Mouse (Mus musculus) ES-Bruce4 (cell line): ENCODE measurements around the gene Psmc4. TPM values are rescaled to one million over a fixed set of nuclear protein-coding genes. Genes with fewer than 3 reads are reported as not detected.

Experiments used
- H3K27ac ChIP-seq: 2 replicates; pipeline ENCODE4 v1.5.1; 2012; ENCODE audit warnings: low read length, inconsistent platforms; ENCODE audit not compliant: insufficient read depth
- H3K27me3 ChIP-seq: 2 replicates; pipeline ENCODE4 v1.6.1; 2012; ENCODE audit warnings: mild to moderate bottlenecking, low read length, inconsistent platforms; ENCODE audit not compliant: control insufficient read depth, poor library complexity, insufficient read depth, severe bottlenecking
- H3K36me3 ChIP-seq: 2 replicates; pipeline ENCODE4 v1.6.1; 2012; ENCODE audit warnings: inconsistent platforms, mild to moderate bottlenecking, low read length, moderate library complexity; ENCODE audit not compliant: control insufficient read depth, poor library complexity, insufficient read depth, severe bottlenecking
- H3K4me1 ChIP-seq: one replicate; pipeline ENCODE4 v1.8.1; 2011; ENCODE audit warnings: low read length; ENCODE audit not compliant: control insufficient read depth, insufficient read depth
- H3K4me3 ChIP-seq: 2 replicates; pipeline ENCODE4 v1.5.1; 2011; ENCODE audit warnings: low read depth, mild to moderate bottlenecking, low read length
- H3K9ac ChIP-seq: 2 replicates; pipeline ENCODE4 v1.6.1; 2012; ENCODE audit warnings: low read depth, mild to moderate bottlenecking, inconsistent platforms; ENCODE audit not compliant: poor library complexity, severe bottlenecking
- H3K9me3 ChIP-seq: replicated peaks from 2 replicates; pipeline ENCODE4 v1.6.1; 2012; ENCODE audit warnings: mild to moderate bottlenecking, low read length, inconsistent platforms; ENCODE audit not compliant: control insufficient read depth, poor library complexity, insufficient read depth, severe bottlenecking
- CTCF ChIP-seq: IDR thresholded peaks from one replicate; pipeline ENCODE4 v1.8.1; 2011; ENCODE audit warnings: low read depth, low read length
- EP300 ChIP-seq: IDR thresholded peaks from 2 replicates; pipeline ENCODE4 v1.6.1; 2011; ENCODE audit warnings: low read depth, low read length; ENCODE audit not compliant: insufficient read depth
- POLR2A ChIP-seq: IDR thresholded peaks from one replicate; pipeline ENCODE4 v1.8.1; 2011; ENCODE audit warnings: low read length; ENCODE audit not compliant: insufficient read depth
- polyA plus RNA-seq: library from polyadenylated mRNA; stranded (reverse); fragments of >200 nt; gene quantifications from 2 replicates; pipeline ENCODE4 v1.2.4, GENCODE M21; 2011; ENCODE audit warnings: low read depth; ENCODE audit not compliant: missing spikeins, insufficient read depth, insufficient read length

The Psmc4 gene
- polyA plus RNA-seq: 134 and 143 TPM in 2 replicates

- peak within 1 kb of the TSS; percentile 80 for H3K4me3 ChIP-seq
- no peak within 1 kb of the TSS for H3K27ac ChIP-seq
- H3K9ac ChIP-seq: peak within 1 kb of the TSS; percentile 62
- no peaks in the 10 kb centered on the region for H3K4me1 ChIP-seq
- no peaks in the 10 kb centered on the region for H3K27me3 ChIP-seq
- peak; percentile 69 for TF ChIP-seq CTCF
- TF ChIP-seq EP300: no peak
- TF ChIP-seq POLR2A: peak; percentile 78
- H3K36me3 ChIP-seq: peaks cover 33% of the 10 kb centered on the region
- H3K9me3 ChIP-seq: no peaks in the 10 kb centered on the region
These were observed at the start of gene Psmc4 for GRCm38 (mm10) chr7:28049476-28050409. Gene Psmc4, minus strand, starts transcription at chr7:28050101.

GRCm38 (mm10) chr7:28099101-28099500 is 49.2 kb upstream of the Psmc4 start:
- H3K27me3 ChIP-seq: no peaks in the 10 kb centered on the region
- no peaks in the 10 kb centered on the region for H3K9me3 ChIP-seq
- TF ChIP-seq EP300: no peak
- TF ChIP-seq POLR2A: no peak
- no peak for TF ChIP-seq CTCF
- no peaks in the 10 kb centered on the region for H3K36me3 ChIP-seq
- no peak overlapping the region for H3K9ac ChIP-seq
- H3K4me1 ChIP-seq: no peaks in the 10 kb centered on the region
- H3K4me3 ChIP-seq: no peak overlapping the region
- no peak overlapping the region for H3K27ac ChIP-seq

DNA sequence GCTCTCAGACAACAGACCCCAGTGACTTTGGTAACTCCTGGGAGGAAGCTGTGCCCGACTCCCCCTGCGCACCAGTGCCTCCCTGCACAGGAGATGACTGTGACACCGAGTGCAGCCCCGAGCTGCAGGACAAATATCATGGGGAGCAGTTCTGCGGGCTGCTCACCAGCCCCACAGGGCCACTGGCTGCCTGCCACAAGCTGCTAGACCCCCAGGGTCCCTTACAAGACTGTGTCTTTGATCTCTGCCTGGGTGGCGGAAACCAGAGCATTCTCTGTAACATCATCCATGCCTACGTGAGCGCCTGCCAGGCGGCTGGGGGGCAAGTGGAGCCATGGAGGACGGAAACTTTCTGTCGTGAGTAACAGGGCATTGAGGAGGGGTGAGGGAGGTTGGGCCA is 43.6 kb upstream of the Psmc4 start:
- Histone ChIP-seq H3K4me3 (peak overlapping the region; percentile 23), H3K9ac (0 out of 2 replicates have a peak overlapping the region, but pooled peaks have one; percentile 23), H3K9me3 (no peaks in the 10 kb centered on the region), H3K36me3 (no peaks in the 10 kb centered on the region), H3K4me1 (no peaks in the 10 kb centered on the region), H3K27me3 (no peaks in the 10 kb centered on the region), H3K27ac (no peak overlapping the region)
- TF ChIP-seq EP300 (no peak), POLR2A (no peak), CTCF (no peak)

DNA sequence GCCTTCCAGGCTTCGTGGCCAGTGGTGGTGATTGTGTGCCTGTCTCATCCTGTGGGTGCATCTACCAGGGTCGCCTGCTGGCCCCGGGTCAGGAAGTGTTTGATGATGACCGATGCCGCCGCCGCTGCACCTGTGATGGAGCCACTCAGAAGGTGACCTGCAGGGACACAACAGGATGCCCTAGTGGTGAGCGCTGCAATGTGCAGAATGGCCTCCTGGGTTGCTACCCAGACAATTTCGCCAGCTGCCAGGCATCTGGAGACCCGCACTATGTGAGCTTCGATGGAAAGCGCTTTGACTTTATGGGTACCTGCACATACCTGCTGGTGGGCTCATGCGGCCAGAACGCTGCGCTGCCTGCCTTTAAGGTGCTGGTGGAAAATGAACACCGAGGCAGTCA is 36.3 kb upstream of the Psmc4 start:
- no peak overlapping the region for H3K9ac ChIP-seq
- TF ChIP-seq CTCF: no peak
- TF ChIP-seq EP300: no peak

DNA sequence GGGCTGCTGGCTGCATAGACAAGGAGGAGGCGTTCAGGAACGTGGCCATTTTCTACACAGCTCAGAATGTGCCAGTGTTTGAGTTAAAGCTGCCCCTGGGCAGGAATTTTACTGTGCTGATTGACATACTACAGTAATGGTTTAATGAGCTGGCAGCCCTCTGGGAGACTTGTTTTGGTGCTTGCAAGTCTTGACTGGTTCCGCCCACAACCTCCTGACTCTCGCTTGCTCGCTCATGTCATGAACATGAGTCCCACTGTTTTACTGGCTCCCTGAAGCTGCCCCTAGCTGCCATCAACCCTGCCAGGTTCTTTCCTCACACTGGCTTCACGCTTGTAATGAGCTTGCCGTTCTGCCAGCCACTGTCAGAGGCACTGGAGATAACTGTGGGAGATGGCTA is 34.3 kb upstream of the Psmc4 start:
- Histone ChIP-seq H3K4me1 (no peaks in the 10 kb centered on the region), H3K9ac (no peak overlapping the region), H3K4me3 (no peak overlapping the region), H3K27ac (no peak overlapping the region), H3K36me3 (no peaks in the 10 kb centered on the region), H3K27me3 (no peaks in the 10 kb centered on the region), H3K9me3 (no peaks in the 10 kb centered on the region)
- TF ChIP-seq EP300 (no peak), POLR2A (no peak)

More for the DNA sequence above, 36.3 kb upstream of the Psmc4 start:
- Histone ChIP-seq H3K4me1 (no peaks in the 10 kb centered on the region), H3K9me3 (no peaks in the 10 kb centered on the region), H3K27me3 (no peaks in the 10 kb centered on the region), H3K4me3 (peak overlapping the region; percentile 25; the same call in 1 of the 2 replicates), H3K36me3 (no peaks in the 10 kb centered on the region), H3K27ac (no peak overlapping the region)

DNA sequence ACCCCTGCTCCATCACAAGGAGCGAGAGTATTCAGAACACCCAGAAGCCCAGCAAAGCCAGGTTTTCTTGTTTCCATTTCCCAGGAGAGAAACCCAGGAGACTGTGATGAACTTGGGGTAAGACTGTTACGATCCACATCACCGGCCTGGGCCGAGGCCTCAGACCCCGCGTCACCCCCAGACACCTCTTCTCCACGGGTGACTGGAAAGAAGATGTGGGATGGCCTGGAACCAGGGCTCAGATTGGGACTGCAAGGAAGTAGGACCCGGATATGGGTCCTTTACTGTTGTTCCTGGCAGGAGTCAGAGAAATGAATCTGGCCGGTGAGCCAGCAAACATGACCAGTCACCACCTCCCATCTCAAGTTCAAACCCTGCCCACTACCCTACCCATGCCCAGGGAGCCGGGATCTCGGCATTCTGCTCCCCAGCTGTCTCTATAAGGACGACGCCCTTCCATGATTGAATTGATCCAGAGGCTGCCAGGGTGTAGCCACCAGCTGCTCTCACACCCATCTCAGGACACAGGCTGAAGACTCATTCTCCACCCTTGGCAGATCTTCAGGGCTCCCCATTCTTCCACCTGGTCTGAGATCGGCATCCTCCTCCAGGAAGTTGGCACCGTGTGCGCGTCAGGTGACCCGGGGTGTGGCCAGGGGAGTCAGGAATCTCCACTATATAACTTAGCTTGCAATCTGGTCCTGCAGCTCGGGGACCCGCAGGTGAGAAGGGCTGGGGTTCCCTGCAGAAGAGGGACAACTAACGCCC is 20.8 kb upstream of the Psmc4 start, which contains the start of gene Fcgbp:
Fcgbp (plus strand) TSS at position 706 of the 768 bp plus-strand sequence.
- TF ChIP-seq EP300 (no peak), CTCF (no peak), POLR2A (no peak)
- Histone ChIP-seq H3K27me3 (no peaks in the 10 kb centered on the region), H3K9ac (no peak within 1 kb of the TSS), H3K27ac (no peak within 1 kb of the TSS), H3K4me3 (no peak within 1 kb of the TSS), H3K4me1 (no peaks in the 10 kb centered on the region), H3K9me3 (no peaks in the 10 kb centered on the region), H3K36me3 (no peaks in the 10 kb centered on the region)
